Mouse (Mus musculus) heart, embryonic 11.5 days (tissue): ENCODE measurements around the gene Zfp618. TPM values are rescaled to one million over a fixed set of nuclear protein-coding genes. Genes with fewer than 3 reads are reported as not detected.

ENCODE experiments used
- ATAC-seq: fragments of 200-750 bp; cut with Nextera tagmentation; replicated peaks from 2 replicates; pipeline ENCODE4 v1.8.0; 2017; ENCODE audit warnings: moderate library complexity; ENCODE audit not compliant: insufficient number of reproducible peaks, low FRiP score, low TSS enrichment
- H3K27ac ChIP-seq: fragments of 300-500 bp; sonication (generic); 2 replicates; pipeline ENCODE4 v1.5.1; 2014; ENCODE audit warnings: mild to moderate bottlenecking, low read depth, low read length
- H3K27me3 ChIP-seq: fragments of 300-500 bp; sonication (generic); 2 replicates; pipeline ENCODE4 v1.6.1; 2014; ENCODE audit warnings: mild to moderate bottlenecking, low read length, mixed read lengths; ENCODE audit not compliant: control insufficient read depth, insufficient read depth
- H3K36me3 ChIP-seq: fragments of 300-500 bp; sonication (generic); 2 replicates; pipeline ENCODE4 v1.6.1; 2014; ENCODE audit warnings: mild to moderate bottlenecking, low read length, moderate library complexity, mixed read lengths; ENCODE audit not compliant: control insufficient read depth, insufficient read depth
- H3K4me1 ChIP-seq: fragments of 300-500 bp; sonication (generic); 2 replicates; pipeline ENCODE4 v1.6.1; 2014; ENCODE audit warnings: low read length; ENCODE audit not compliant: control insufficient read depth, insufficient read depth
- H3K4me2 ChIP-seq: fragments of 300-500 bp; sonication (generic); 2 replicates; pipeline ENCODE4 v1.6.1; 2014; ENCODE audit warnings: mild to moderate bottlenecking, moderate library complexity
- H3K4me3 ChIP-seq: fragments of 300-500 bp; sonication (generic); 2 replicates; pipeline ENCODE4 v1.5.1; 2014; ENCODE audit warnings: low read depth, low read length
- H3K9ac ChIP-seq: fragments of 300-500 bp; sonication (generic); 2 replicates; pipeline ENCODE4 v1.6.1; 2014; ENCODE audit warnings: mild to moderate bottlenecking, low read depth, low read length, moderate library complexity
- H3K9me3 ChIP-seq: fragments of 300-500 bp; sonication (generic); replicated peaks from 2 replicates; pipeline ENCODE4 v1.6.1; 2016; ENCODE audit warnings: low read length; ENCODE audit not compliant: control insufficient read depth
- WGBS: fragments of 180-500 bp; shearing (Covaris S2); extraction: QIAGEN DNeasy Blood & Tissue Kit; methylation state at CpG from one replicate; pipeline ENCODE4 v1.1.7; 2014; ENCODE audit not compliant: insufficient replicate concordance; 5-methylcytosine and 5-hydroxymethylcytosine counted together
- polyA plus RNA-seq: library from polyadenylated mRNA; unstranded; fragments of >200 nt; fragmentation: Nextera tagmentation; extraction: Ambion mirVana; gene quantifications from 2 replicates; pipeline ENCODE4 v1.2.1, GENCODE M21; 2014

The Zfp618 gene
- polyA plus RNA-seq, 1 experiment from 2014 or later: 11.6 TPM

DNA sequence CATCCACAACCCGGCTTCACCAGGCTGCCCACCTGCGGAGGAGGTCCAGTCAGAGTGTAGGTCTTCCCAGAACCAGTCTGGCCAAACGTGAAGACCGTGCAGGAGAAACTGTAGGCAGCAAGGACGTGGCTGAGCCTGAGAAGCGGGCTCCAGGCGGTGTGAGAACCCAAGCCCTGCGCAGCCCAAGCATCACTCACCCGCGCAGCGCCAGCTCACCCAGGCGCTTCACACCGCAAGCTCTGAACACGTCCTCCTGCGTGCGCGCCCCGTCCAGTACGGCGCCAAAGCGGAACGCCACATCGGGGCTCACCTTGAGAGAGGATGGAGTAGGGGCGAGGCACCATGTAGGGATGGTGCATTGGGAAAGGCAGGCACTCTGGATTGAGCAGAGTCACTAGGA lies 205.7 kb downstream of the Zfp618 start:
- Histone ChIP-seq H3K27me3 (peaks cover 29% of the 10 kb centered on the region), H3K9me3 (no peaks in the 10 kb centered on the region), H3K36me3 (no peaks in the 10 kb centered on the region), H3K27ac (no peak overlapping the region), H3K4me2 (no peak overlapping the region), H3K4me3 (no peak overlapping the region), H3K9ac (no peak overlapping the region), H3K4me1 (no peaks in the 10 kb centered on the region)
- WGBS: 27% methylated on average over 24 of the region's 24 CpGs
- ATAC-seq: no peak

- WGBS: 66% methylated on average over 4 of the region's 4 CpGs
- Histone ChIP-seq H3K4me3 (no peak within 1 kb of the TSS), H3K9me3 (no peaks in the 10 kb centered on the region), H3K4me1 (no peaks in the 10 kb centered on the region), H3K27ac (no peak within 1 kb of the TSS), H3K9ac (no peak within 1 kb of the TSS), H3K27me3 (peaks cover 29% of the 10 kb centered on the region), H3K36me3 (no peaks in the 10 kb centered on the region), H3K4me2 (no peak within 1 kb of the TSS)
- ATAC-seq: no peak
Observed at GRCm38 (mm10) chr4:63171969-63172685, 206.8 kb downstream of the Zfp618 start, which contains the start of gene Kif12. Gene Kif12 (minus strand): TSS chr4:63172131.

GRCm38 (mm10) chr4:63181556-63181955 lies 216.2 kb downstream of the Zfp618 start:
- H3K4me1 ChIP-seq: peaks cover 10% of the 10 kb centered on the region
- no peaks in the 10 kb centered on the region for H3K36me3 ChIP-seq
- H3K27ac ChIP-seq: no peak overlapping the region
- H3K9me3 ChIP-seq: no peaks in the 10 kb centered on the region
- no peak overlapping the region for H3K4me3 ChIP-seq
- H3K9ac ChIP-seq: no peak overlapping the region
- 0 out of 2 replicates have a peak, but pooled peaks have one; percentile 22 for ATAC-seq
- no peak overlapping the region for H3K4me2 ChIP-seq
- WGBS: 14% methylated on average over 5 of the region's 5 CpGs
- no peaks in the 10 kb centered on the region for H3K27me3 ChIP-seq

DNA sequence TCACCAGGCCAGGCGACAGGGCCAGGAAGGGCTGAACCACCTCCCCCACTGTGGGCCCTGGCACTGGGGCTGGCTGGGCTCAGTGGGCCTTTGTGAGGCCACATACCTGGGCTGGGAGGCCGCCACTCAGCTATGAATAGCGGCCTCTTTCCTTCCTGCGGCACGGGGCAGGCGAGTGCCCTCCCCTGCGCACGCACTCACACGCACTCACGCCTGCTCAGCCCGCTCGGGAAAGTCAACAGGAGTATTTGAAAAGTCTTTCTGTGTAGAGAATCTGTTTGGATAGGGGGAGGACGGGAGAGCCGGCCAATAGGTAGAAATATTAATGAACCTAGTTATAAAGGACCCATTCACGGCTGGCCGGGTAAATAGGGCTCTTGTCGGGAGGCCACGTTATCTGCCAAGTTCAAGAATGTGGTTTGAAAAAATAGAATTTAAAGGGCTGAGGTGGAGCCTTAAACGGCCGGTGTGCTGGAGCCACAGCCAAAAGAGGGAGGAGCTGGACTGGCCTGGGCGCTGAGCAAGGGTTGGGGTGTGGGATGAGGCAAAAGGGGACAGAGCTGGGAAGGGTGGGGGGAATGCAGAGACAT lies 221.0 kb downstream of the Zfp618 start:
- 41% methylated on average over 21 of the region's 21 CpGs for WGBS
- Histone ChIP-seq H3K27me3 (no peaks in the 10 kb centered on the region), H3K9me3 (no peaks in the 10 kb centered on the region), H3K36me3 (no peaks in the 10 kb centered on the region), H3K27ac (0 out of 2 replicates have a peak overlapping the region, but pooled peaks have one; percentile 15), H3K4me3 (no peak overlapping the region), H3K9ac (no peak overlapping the region), H3K4me2 (peak overlapping the region; percentile 22), H3K4me1 (peaks cover 15% of the 10 kb centered on the region)
- ATAC-seq: no peak

Other genes with a start within 250 kb of the Zfp618 start
- 2.4 and 11.6 TPM in 2 replicates for gene Ambp, start 189.2 kb downstream of the Zfp618 start, polyA plus RNA-seq
- 0.11 TPM in 1 of 2 replicates, not detected in the other for gene Kif12, start 206.6 kb downstream of the Zfp618 start, polyA plus RNA-seq
- 3.3 and 3.4 TPM in 2 replicates for gene Col27a1, start 248.4 kb downstream of the Zfp618 start, polyA plus RNA-seq